Mouse (Mus musculus) cerebellum, postnatal 4 days (tissue): ENCODE data around the gene Phf24.
A peak's percentile ranks its signal among the peaks of the same experiment; 100 is the strongest.
"Not testable (repeated sequence)": the region's sequence is repeated elsewhere in the genome, so short reads cannot be mapped to it uniquely, and the experiment has no call there.

Experiments used
- DNase-seq, 2 experiments: peaks; one replicate each; pipeline ENCODE4 v3.0.0; 2022; ENCODE audit warnings: low spot score in 2 of 2, mixed read lengths in 1 of 2

The Phf24 gene

GRCm38 (mm10) chr4:42950065-42950558 lies 33.7 kb downstream of the Phf24 start:
- peak; percentile 60 to 83 for DNase-seq

GRCm38 (mm10) chr4:42951206-42952195 lies 35.0 kb downstream of the Phf24 start:
- DNase-seq, result no peak

- DNase-seq, result no peak
Measured at GRCm38 (mm10) chr4:42952563-42952962, 36.1 kb downstream of the Phf24 start.

DNA sequence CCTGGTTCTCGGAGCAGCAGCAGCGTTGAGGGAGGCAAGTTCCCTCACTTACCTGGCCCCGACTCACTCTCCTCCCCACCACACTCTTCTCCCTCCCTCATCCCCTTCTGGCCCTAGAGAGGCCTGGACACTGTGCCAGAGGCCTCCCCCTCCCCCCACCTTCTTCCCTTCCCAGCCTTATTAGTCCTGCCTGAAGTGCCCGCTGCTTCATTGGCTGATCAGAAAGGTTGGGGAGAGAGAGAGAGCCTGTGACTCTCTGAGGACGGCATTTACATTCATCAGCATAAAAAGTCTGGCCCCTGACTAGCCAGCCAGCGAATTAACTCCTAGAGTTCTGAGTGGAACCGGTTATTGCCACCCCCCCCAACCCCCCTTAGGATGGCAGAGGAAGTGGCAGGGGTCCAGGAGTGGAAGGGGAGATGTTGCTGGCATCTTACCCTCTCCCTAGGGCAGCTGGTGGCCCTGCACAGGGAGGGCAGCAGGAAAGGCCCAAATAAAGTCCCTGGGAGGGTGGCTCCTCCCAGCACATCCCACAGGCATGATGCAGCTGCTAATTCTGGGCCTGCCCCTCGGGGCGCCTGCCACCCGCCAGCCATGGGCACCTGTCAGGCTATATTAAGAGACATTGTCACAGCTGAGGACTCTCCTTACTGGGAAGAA lies 37.1 kb downstream of the Phf24 start:
- peak in 1 of 2 experiments; percentile 61 for DNase-seq

- peak; percentile 76 to 89 for DNase-seq
Measured at GRCm38 (mm10) chr4:42954297-42954696, 37.8 kb downstream of the Phf24 start.

GRCm38 (mm10) chr4:42955200-42955599 lies 38.7 kb downstream of the Phf24 start:
- no peak for DNase-seq

DNA sequence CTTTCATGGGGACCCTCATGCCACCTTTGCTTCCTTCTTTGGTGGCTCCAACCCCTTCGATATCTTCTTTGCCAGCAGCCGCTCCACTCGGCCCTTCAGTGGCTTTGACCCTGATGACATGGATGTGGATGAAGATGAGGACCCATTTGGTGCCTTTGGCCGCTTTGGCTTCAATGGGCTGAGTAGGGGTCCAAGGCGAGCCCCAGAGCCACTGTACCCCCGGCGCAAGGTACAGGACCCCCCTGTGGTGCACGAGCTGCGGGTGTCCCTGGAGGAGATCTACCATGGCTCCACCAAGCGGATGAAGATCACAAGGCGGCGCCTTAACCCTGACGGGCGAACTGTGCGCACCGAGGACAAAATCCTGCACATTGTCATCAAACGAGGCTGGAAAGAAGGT lies 40.1 kb downstream of the Phf24 start:
- DNase-seq, result no peak

- no peak for DNase-seq
Measured at GRCm38 (mm10) chr4:42957306-42957705, 40.8 kb downstream of the Phf24 start.

DNA sequence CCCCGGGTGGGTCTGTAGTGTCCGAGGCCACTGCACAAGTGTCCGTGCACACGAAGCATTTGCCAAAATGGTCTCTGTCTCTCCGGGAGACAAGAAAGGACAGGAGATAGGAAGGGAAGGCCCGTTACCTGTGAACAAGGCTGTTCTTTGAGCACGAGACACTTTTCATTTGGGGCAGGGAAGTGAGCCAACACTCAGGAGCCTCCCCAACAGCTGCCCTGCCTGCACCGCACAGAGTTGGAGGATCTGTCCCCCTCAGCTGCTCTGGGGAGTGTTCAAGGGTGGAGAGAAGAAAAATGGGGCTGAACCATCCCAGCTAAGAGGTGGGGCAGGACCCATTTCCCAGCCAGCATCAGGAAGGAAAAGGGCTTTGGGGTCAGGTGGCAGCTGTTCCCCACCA lies 41.5 kb downstream of the Phf24 start:
- no peak for DNase-seq

- DNase-seq, result no peak
Measured at GRCm38 (mm10) chr4:42958942-42959341, 42.5 kb downstream of the Phf24 start.

DNA sequence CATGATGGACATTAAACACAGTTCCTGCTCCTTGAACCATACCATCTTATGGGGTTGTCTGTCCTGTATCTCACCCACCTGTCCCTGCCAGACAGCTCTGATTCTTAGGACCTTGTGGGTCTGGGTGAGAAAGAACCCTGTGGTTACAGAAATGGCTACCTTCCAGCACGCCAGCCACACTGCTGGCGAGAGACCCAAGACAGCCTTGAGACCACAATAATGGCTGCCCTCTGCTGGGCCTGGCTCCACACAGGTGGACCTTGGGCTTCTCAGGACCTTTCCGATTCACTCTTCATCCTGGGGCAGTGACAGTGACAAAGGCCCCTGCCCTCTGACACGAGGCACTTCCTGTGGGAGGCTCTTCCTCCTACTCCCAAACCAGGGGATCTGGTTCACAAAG lies 42.9 kb downstream of the Phf24 start:
- DNase-seq, result no peak

- peak in 1 of 2 experiments; percentile 70 for DNase-seq
Measured at GRCm38 (mm10) chr4:42961592-42961991, 45.1 kb downstream of the Phf24 start.

DNA sequence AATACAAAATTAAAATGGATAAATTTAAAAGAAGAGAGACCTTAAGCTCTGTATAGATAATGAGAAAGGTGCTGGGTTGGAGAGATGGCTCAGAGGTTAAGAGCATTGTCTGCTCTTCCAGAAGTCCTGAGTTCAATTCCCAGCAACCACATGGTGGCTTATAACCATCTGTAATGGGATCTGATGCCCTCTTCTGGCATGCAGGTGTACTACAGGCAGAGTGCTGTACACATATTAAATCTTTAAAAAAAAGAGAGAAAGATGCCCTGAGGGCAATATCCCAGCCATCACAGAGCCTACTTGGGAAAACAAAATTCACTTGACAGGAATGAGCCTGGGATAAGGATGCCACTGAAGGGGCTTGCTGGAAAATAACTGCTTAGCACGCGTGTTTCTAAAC lies 47.0 kb downstream of the Phf24 start:
- DNase-seq, result no peak

DNA sequence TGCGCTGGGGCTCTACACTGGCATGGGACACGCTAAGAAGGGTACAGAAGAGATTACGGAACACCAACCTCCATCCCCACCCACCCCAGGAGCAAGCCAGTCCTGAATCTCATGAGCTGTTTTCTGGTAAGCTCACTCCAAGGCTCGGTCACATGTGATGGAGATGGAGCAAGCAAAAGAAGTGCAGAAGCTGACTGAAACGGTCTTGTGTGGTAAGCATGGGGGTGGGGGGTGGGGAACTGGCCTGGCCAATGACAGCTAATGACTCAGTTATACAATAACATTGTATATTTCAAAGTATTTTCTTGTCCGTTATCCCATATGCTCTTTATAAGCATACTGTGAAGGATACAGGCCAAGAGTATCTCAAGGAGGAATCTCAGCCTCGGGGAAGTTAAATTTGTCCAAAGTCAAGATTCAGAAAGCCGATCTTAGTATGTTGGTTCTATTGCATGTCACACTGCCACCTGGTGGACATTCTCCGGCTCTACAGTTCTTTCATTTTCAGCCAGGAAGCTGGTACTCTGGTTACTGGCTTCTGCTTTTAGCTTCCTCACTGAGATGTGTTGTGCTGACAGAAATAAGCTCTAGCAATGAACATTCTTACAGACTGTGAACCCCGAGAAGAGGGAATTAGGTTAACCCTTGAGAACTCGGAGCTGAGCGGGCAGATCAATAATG lies 48.7 kb downstream of the Phf24 start:
- peak in 1 of 2 experiments; percentile 45 for DNase-seq

DNA sequence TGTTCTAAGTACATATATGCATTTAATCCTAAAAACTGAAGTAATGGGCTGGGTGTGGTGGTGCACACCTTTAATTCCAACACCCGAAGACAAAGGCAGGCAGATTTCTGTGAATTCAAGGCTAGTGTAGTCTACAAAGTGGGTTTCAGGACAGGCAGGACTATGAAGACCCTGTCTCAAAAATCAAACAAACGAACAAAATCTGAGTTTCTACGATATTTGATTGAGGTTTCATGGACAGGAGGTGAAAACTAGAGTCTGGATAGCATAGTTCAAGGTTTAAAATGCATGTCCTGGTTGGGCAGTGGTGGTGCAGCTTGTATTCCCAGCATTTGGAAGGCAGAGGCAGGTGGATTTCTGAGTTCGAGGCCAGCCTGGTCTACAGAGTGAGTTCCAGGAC lies 52.8 kb downstream of the Phf24 start, which contains the start of gene 1700022I11Rik:
1700022I11Rik (plus strand) TSS at position 301 of the 400 bp plus-strand sequence.
- no peak for DNase-seq

DNA sequence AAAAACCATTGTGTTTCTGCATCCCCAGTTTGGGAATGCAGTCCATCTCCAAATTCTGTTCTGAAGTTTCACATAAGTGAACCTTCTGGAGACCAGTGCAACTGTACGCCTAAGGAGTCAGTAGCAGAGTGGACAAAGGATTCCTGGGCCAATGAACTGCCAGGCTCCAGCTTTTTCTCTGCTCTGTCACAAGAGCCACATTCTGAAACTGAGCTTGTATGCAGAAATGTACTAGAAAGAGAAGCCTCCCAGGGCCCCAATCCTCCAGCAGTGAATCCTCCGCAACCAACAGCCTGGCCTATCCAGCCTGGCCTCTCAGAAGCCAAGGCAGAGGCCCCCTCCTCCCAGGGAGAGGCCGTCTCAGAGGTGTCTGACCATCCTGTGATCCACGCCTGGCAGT lies 56.5 kb downstream of the Phf24 start:
- DNase-seq, result no peak

- no peak for DNase-seq
Measured at GRCm38 (mm10) chr4:42973868-42974267, 57.4 kb downstream of the Phf24 start.

- no peak for DNase-seq
Measured at GRCm38 (mm10) chr4:42978062-42978461, 61.6 kb downstream of the Phf24 start.

GRCm38 (mm10) chr4:42980467-42980866 lies 64.0 kb downstream of the Phf24 start:
- not testable (repeated sequence) for DNase-seq

DNA sequence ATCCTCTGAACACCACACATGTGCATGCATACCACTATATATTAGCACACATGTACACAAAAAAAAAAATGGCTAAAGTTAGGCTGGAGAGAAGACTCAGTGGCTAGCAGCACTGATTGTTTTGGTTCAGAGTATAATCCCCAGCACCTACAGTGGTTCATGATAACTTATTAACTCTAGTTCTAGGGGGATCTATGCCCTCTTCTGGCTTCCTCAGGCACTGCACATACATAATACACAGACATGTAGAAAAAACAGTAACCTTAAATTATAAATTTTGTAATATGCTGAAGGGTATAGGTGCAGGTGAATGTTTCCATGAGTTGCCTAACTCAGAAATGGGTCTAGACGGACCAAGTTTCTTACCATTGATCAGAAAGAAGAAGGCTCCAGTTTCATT lies 71.8 kb downstream of the Phf24 start:
- no peak for DNase-seq
